Mouse (Mus musculus) neutrophil, adult 5-6 weeks (primary cell): ENCODE data around the gene Acbd7. TPM values are rescaled to one million over a fixed set of nuclear protein-coding genes. Genes with fewer than 3 reads are reported as not detected.

Source experiments
- ATAC-seq: fragments of 151-379, 151-347 bp; 2 replicates; pipeline ENCODE4 v1.8.0; 2017; ENCODE audit warnings: mild to moderate bottlenecking, moderate TSS enrichment; ENCODE audit not compliant: insufficient number of reproducible peaks, poor library complexity, low FRiP score, severe bottlenecking; ENCODE audit errors: extremely low read depth
- total RNA-seq: library from RNA; stranded (forward); fragments of 200-1000 nt; gene quantifications from 2 replicates; pipeline ENCODE4 v1.2.3, GENCODE M21; 2017

The Acbd7 gene
- total RNA-seq = not detected in 2 replicates

GRCm38 (mm10) chr2:3335611-3336301 is at the start of gene Acbd7:
TSS of gene Acbd7 (plus strand) at chr2:3336168.
- no peak for ATAC-seq

GRCm38 (mm10) chr2:3286243-3286642 is 49.7 kb upstream of the Acbd7 start:
- ATAC-seq = no peak

- ATAC-seq = no peak
These were observed 46.4 kb upstream of the Acbd7 start for GRCm38 (mm10) chr2:3289581-3289980.

- ATAC-seq = no peak
These were observed 43.8 kb upstream of the Acbd7 start for GRCm38 (mm10) chr2:3292170-3292569.

- ATAC-seq = no peak
These were observed 40.1 kb upstream of the Acbd7 start for GRCm38 (mm10) chr2:3295826-3296225.

- no peak for ATAC-seq
These were observed 30.4 kb upstream of the Acbd7 start for GRCm38 (mm10) chr2:3305426-3306025.

- ATAC-seq = no peak
These were observed 12.8 kb upstream of the Acbd7 start for GRCm38 (mm10) chr2:3323132-3323531.

GRCm38 (mm10) chr2:3324381-3325130 is 11.4 kb upstream of the Acbd7 start:
- no peak for ATAC-seq

- no peak for ATAC-seq
These were observed 9.4 kb upstream of the Acbd7 start for GRCm38 (mm10) chr2:3326547-3326946.

GRCm38 (mm10) chr2:3327351-3327750 is 8.6 kb upstream of the Acbd7 start:
- peak; percentile 72; the same call in 1 of the 2 replicates for ATAC-seq

- no peak for ATAC-seq
These were observed 4.8 kb upstream of the Acbd7 start for GRCm38 (mm10) chr2:3331071-3331703.

GRCm38 (mm10) chr2:3332056-3332455 is 3.9 kb upstream of the Acbd7 start:
- no peak for ATAC-seq

GRCm38 (mm10) chr2:3332484-3333242 is 3.3 kb upstream of the Acbd7 start, which contains the start of gene Rpp38:
TSS of gene Rpp38 (minus strand) at chr2:3332643.
- peak; percentile 88 for ATAC-seq

GRCm38 (mm10) chr2:3333761-3334160 is 2.2 kb upstream of the Acbd7 start:
- ATAC-seq = no peak

- no peak for ATAC-seq
These were observed 12.5 kb downstream of the Acbd7 start for GRCm38 (mm10) chr2:3348422-3348821.

GRCm38 (mm10) chr2:3348919-3349318 is 13.0 kb downstream of the Acbd7 start:
- ATAC-seq = 0 out of 2 replicates have a peak, but pooled peaks have one; percentile 46

GRCm38 (mm10) chr2:3353160-3353559 is 17.2 kb downstream of the Acbd7 start:
- no peak for ATAC-seq

GRCm38 (mm10) chr2:3355793-3356192 is 19.8 kb downstream of the Acbd7 start:
- no peak for ATAC-seq

- no peak for ATAC-seq
These were observed 20.3 kb downstream of the Acbd7 start for GRCm38 (mm10) chr2:3356311-3356710.
